Mouse (Mus musculus) gastrocnemius, adult 2 months (tissue): ENCODE results near the gene Amy2a5. TPM values are rescaled to one million over a fixed set of nuclear protein-coding genes. Genes with fewer than 3 reads are reported as not detected.
"Not testable (repeated sequence)": the region's sequence is repeated elsewhere in the genome, so short reads cannot be mapped to it uniquely, and the experiment has no call there.

ENCODE experiments used
- DNase-seq: peaks from one replicate; pipeline ENCODE4 v3.0.0; 2022
- H3K27ac ChIP-seq: fragments of 200-600 bp; 2 replicates; pipeline ENCODE4 v1.8.1; 2022; ENCODE audit warnings: mild to moderate bottlenecking
- H3K4me3 ChIP-seq: fragments of 200-600 bp; 2 replicates; pipeline ENCODE4 v1.8.1; 2022; ENCODE audit warnings: mild to moderate bottlenecking, moderate library complexity
- CTCF ChIP-seq: fragments of 200-600 bp; IDR thresholded peaks from 2 replicates; pipeline ENCODE4 v1.8.1; 2022; ENCODE audit warnings: antibody characterized with exemption, mild to moderate bottlenecking, moderate library complexity
- intact Hi-C: fragments of 180-260 bp; cut with DNase I; formaldehyde crosslinking; loops from one replicate; pipeline ENCODE4 v1.15.1; 2025
- long read RNA-seq, 2 experiments: library from polyadenylated mRNA; stranded (forward); transcript quantifications; one replicate each; pipeline ENCODE4 v2.0.0; 2021
- total RNA-seq, 2 experiments: library from RNA; stranded (reverse); gene quantifications; 2 replicates each; pipeline ENCODE4 v1.2.3; 2021

Amy2a5 gene
- not detected for total RNA-seq
- long read RNA-seq, experiment 1: 0 reads
- long read RNA-seq, experiment 2: 0 reads

DNA sequence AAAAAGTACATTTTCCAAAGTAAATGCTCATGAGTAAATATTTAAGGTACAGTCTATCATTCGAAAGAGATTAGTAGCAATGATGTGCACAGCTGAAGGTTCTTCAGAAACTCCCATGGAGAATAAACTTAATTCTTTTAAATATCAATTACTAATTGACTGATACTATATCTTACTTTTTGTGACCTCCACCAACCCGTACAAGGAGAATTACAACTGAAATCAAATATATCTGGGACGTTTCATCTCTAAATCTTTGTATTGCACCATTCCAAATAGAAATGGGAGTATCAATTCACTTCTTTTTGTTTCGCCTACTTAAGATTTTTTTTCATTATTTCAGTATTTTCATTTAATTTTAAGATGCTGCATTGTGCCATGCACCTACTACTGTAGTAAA is at the start of gene Amy2a5:
Amy2a5 (minus strand) TSS at position 101 of the 400 bp plus-strand sequence.
- H3K4me3 ChIP-seq, H3K27ac ChIP-seq, intact Hi-C loops, DNase-seq: not testable (repeated sequence)

DNA sequence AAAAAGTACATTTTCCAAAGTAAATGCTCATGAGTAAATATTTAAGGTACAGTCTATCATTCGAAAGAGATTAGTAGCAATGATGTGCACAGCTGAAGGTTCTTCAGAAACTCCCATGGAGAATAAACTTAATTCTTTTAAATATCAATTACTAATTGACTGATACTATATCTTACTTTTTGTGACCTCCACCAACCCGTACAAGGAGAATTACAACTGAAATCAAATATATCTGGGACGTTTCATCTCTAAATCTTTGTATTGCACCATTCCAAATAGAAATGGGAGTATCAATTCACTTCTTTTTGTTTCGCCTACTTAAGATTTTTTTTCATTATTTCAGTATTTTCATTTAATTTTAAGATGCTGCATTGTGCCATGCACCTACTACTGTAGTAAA is 32.7 kb upstream of the Amy2a5 start, which contains the start of gene Amy2a4:
Amy2a4 (minus strand) TSS at position 101 of the 400 bp plus-strand sequence.
- H3K4me3 ChIP-seq, intact Hi-C loops, DNase-seq, H3K27ac ChIP-seq: not testable (repeated sequence)

DNA sequence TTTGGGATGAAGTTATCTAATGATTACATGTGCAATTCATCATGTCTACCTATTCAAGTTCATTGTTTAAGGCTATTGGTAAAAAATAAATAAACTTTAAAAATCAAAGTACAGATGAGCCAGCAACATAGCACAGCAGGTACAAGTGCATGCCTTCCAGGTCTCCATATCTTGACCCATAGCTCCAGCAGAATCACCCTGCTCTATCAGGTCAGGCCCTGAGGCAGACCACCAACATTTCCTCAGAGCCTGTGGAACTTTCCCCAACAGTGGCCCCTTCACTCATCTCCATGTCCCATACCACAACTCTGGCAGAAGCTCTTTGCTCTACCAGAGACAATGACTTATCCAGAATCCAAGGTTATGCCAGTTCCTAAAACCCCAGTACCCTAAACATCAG is 21.6 kb upstream of the Amy2a5 start:
- DNase-seq, H3K4me3 ChIP-seq, H3K27ac ChIP-seq, intact Hi-C loops: not testable (repeated sequence)

DNA sequence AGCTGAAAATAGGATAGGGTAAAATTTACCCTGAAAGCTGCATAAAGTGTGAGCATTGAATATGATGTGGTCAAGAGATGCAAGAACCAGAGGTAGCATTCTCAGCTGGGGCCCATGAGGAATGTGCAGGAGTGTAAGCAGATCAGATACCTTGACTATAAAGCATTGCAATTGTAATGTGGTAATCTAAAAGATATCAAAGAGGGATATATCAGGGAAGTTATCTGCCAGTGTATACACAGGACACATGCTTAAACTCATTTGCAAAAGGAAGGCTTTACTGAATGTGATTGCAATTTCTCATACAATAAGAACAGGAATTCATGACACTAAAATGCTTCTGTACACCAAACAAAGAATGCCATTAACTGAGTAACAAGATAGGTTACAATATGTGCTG is 20.9 kb upstream of the Amy2a5 start:
- H3K27ac ChIP-seq, H3K4me3 ChIP-seq, DNase-seq, intact Hi-C loops: not testable (repeated sequence)

DNA sequence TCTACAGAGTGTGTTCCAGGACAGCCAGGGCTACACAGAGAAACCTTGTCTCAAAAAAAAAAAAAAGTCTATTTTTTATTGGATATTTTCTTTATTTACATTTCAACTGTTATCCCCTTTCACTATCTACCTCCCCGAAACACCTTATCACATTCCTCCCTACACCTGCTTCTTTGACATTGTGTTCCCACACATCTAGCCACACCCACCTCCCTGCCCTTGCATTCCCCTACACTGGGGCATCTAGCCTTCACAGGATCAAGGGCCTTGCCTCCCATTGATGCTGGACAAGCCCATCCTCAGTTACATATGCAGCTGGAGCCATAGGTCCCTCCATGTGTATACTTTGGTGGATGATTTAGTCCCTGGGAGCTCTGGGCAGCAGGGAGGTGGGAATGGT is 31.5 kb downstream of the Amy2a5 start:
- intact Hi-C loops: no loop called here
- H3K4me3 ChIP-seq: no peak overlapping the region
- no peak for TF ChIP-seq CTCF
- DNase-seq: no peak
- H3K27ac ChIP-seq: no peak overlapping the region

Other genes with a start within 250 kb of the Amy2a5 start
- not detected for gene Amy2a4, start 32.6 kb upstream of the Amy2a5 start, total RNA-seq
- gene Amy2a3, start 65.2 kb upstream of the Amy2a5 start, total RNA-seq: not detected
- gene Amy2a2, start 97.8 kb upstream of the Amy2a5 start, total RNA-seq: not detected